Mouse (Mus musculus): ENCODE measurements around the gene Gm5458.
A peak's percentile ranks its signal among the peaks of the same experiment; 100 is the strongest.
"Not testable (repeated sequence)": the region's sequence is repeated elsewhere in the genome, so short reads cannot be mapped to it uniquely, and the experiment has no call there.

The Gm5458 gene

DNA sequence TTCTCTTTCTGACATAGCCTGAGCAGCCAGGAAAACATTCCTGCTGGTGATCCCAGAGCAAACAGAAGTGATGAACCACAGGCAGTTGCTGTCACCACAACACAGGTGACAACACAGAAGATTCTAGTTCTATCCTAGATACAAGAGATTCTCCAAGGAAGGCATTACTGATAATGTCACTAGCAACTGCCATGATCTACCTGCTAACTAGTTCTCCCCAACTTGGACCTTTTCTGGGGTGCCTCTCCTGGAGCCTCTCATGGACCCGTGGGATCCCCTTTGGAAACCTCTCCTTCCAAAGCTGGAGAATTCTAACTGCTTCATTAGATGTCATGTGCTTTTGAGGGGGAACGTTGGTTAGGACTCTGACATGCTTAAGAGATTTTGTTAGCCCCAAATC lies at the start of gene Gm5458:
TSS of gene Gm5458 (minus strand) at position 101 of the 400 bp plus-strand sequence.
- DNase-seq (ENCODE audit: low read depth, low spot score): not testable (repeated sequence)

GRCm38 (mm10) chr14:19646232-19646631 lies 43.9 kb upstream of the Gm5458 start:
- DNase-seq (ENCODE audit: low read depth, low spot score): no peak

- peak; percentile 18 for DNase-seq (ENCODE audit: low read depth, low spot score)
These were observed 17.3 kb downstream of the Gm5458 start, which contains the start of gene Gm2237 for GRCm38 (mm10) chr14:19584804-19585667. Gene Gm2237, minus strand, starts transcription at chr14:19585135.

- not testable (repeated sequence) for DNase-seq (ENCODE audit: low read depth, low spot score)
These were observed 52.5 kb downstream of the Gm5458 start, which contains the start of gene Gm2244 for GRCm38 (mm10) chr14:19549863-19550262. Gene Gm2244, minus strand, starts transcription at chr14:19549963.

Data from CD4-positive helper T cell, adult 2 months (primary cell).